Mouse (Mus musculus) c-Kit-positive CD71-positive TER-119-negative erythroid progenitor cells, embryonic 14.5 days (primary cell): ENCODE data around the gene Sprr1b.
"Not testable (repeated sequence)": the region's sequence is repeated elsewhere in the genome, so short reads cannot be mapped to it uniquely, and the experiment has no call there.

Source experiments
- DNase-seq: peaks from one replicate; pipeline ENCODE4 v3.0.0-alpha.2; 2013; ENCODE audit warnings: low read depth

The Sprr1b gene

GRCm38 (mm10) chr3:92438689-92439088 lies at the start of gene Sprr1b:
Gene Sprr1b, minus strand, starts transcription at chr3:92438789.
- DNase-seq, result no peak

GRCm38 (mm10) chr3:92486307-92486706 lies 47.7 kb upstream of the Sprr1b start:
- DNase-seq, result no peak

GRCm38 (mm10) chr3:92485863-92486262 lies 47.3 kb upstream of the Sprr1b start, which contains the start of gene Sprr1a:
Gene Sprr1a, minus strand, starts transcription at chr3:92485895.
- no peak for DNase-seq

DNA sequence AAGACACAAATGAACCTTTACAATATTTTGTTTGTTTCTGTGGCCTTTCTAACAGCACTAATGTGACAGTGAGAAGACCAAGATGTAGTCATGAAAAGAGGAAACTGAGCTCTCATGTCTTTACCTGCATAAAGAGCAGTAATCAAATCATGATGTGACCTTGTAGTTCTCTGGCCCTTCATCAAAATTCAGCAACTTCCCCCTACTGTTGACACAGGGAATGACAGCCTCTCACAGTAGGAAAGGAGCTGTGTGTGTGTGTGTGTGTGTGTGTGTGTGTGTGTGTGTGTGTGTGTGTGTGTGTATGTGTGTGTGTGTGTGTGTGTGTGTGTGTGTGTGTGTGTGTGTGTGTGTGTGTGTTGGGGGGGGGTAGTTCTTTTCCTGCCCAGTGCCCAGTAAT lies 42.7 kb upstream of the Sprr1b start:
- not testable (repeated sequence) for DNase-seq

DNA sequence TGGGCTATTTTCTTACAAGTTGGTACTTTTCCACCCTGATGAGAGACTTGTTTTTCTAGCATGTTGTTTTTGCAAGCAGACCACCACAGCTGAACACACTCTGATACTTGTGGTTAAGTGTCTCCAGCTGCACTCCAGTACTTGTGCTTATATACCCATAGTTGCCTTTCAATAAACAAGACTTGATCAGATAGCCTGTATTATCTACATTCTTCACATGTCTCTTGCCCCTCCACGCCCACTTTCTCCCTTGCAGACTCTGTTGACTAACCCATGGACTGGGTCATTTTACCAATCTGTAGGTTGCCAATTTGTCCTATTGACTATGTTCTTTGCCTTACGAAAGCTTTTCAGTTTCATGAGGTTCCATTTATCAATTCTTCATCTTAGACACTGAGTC lies 31.5 kb upstream of the Sprr1b start:
- no peak for DNase-seq

DNA sequence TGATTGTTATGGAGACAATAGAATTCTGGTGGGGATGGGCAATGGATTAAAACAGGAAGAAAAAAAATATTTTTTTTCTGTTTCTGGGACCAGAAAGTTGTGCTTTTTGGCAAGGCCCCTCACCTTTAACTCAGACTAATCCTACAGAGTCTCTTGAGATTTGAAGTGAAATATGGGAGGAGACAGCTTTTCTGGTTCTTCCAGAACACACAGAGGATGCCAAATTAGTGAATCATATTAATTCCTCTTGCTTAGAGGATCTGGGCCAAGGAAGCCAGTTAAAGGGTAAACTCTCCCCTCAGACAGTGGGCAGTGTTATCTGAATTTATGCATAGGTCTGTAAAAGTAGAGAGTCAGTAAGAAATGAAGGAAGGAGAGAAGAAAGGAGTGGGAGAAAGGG lies 28.8 kb upstream of the Sprr1b start:
- no peak for DNase-seq

- DNase-seq, result no peak
Measured at GRCm38 (mm10) chr3:92466576-92466975, 28.0 kb upstream of the Sprr1b start.

- no peak for DNase-seq
Measured at GRCm38 (mm10) chr3:92458620-92459019, 20.0 kb upstream of the Sprr1b start, which contains the start of gene Sprr3. Gene Sprr3, minus strand, starts transcription at chr3:92458720.

DNA sequence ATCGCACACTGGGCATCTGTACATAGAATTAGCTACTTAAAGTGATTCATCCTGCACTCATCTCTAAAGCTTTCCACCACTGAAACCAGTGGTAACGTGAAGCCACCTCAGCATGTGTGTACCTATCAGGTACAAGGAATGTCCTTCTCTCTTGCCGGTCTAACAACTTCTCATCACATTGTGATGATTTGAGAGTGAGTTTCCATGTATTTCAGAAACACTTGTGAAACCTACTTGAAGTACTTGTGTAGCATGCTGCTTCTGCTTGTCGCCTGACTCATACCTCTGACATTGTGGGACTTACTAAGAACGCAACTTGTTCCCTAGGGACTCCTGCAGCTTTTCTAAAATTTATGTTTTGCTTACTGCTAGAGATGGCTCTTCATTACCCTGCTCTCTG lies 16.6 kb upstream of the Sprr1b start:
- no peak for DNase-seq

GRCm38 (mm10) chr3:92440177-92440576 lies 1.6 kb upstream of the Sprr1b start:
- no peak for DNase-seq

DNA sequence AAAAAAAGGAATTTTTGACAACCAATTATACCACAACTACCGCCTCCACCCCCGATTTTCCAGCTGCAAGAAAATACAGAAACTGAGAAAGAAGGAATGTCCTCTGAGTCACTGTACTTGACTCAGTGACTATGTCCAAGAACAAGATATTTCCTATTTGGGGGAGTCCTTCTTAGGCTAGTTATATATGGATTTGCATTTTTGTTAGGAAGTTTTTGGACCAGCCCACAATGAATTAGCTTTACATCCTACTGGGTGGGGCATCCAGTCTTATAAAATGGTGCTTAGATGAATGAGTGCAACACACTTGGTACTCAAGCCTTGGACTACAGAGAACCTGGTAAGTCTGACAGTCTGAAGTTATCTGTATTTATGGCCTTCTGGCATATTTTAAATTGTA lies 6.3 kb downstream of the Sprr1b start, which contains the start of gene Sprr2k:
Gene Sprr2k (plus strand): TSS at position 301 of the 400 bp plus-strand sequence.
- no peak for DNase-seq

DNA sequence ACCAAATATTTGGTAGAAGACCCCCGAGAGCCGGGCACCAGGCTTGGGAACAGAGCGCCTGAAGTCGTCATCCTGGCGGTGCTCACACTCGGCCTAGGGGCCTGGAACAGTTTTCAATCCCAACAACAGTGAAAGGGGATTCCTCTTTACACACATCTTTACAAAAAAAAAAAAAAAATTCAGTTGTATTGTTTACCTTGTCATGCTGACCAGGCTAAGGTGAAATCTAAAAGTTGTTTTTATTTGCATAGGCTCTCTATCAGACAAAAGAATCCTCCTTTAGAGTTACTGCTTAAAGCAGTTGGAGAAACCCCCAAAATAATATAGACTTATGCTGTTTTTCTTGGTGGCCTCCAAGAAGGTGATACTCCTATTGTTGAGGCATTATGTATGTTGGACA lies 9.3 kb downstream of the Sprr1b start, which contains the start of gene Gm9774:
Gene Gm9774 (minus strand): TSS at position 101 of the 400 bp plus-strand sequence.
- no peak for DNase-seq

GRCm38 (mm10) chr3:92417782-92418181 lies 20.8 kb downstream of the Sprr1b start, which contains the start of gene Sprr2j-ps:
Gene Sprr2j-ps, plus strand, starts transcription at chr3:92418082.
- DNase-seq, result no peak

DNA sequence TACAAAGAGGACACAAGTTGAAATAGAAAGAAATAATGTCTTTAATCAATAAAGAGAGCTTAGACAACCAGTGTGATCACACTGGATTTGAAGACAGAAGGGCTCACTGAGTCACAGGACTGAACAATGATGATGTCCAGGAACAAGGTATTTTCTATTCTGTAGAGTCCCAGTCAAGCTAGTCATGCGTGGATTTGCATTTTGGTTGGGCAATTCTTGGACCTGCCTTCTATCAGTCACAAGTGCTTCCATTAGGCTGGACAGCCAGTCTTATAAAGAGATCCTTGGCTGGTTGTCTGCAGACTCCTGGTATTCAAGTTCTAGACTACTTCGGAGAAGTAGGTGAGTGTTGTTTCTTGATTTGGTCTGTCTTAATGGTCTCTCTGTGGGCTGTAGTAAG lies 30.9 kb downstream of the Sprr1b start, which contains the start of gene Sprr2i:
Gene Sprr2i (plus strand): TSS at position 301 of the 400 bp plus-strand sequence.
- no peak for DNase-seq

DNA sequence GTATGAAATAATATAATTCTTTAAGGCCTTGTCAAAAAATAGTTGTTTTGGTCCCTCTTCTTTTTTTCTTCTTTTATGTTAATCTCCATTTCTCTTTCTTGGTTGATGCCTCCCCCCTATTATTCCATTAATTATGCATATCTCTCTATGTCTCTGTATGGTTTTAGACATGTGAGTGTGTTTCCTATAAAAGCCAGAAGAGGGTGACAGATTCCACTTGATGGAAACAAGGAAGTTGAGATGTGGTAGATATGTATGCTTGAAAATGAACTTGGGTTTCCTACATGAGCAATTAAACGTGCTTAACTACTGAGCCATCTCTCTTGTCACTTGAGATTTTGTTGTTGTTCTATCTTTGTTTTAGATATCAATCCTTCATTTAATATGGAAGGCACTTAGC lies 44.3 kb downstream of the Sprr1b start:
- DNase-seq, result no peak
